Mouse (Mus musculus) limb, embryonic 15.5 days (tissue): ENCODE measurements around the gene Slc41a2. TPM values are rescaled to one million over a fixed set of nuclear protein-coding genes. Genes with fewer than 3 reads are reported as not detected.
"Not testable (repeated sequence)": the region's sequence is repeated elsewhere in the genome, so short reads cannot be mapped to it uniquely, and the experiment has no call there.

Experiments
- ATAC-seq: fragments of 200-750 bp; cut with Nextera tagmentation; 2 replicates; pipeline ENCODE4 v1.8.0; 2017; ENCODE audit warnings: low read depth, moderate TSS enrichment; ENCODE audit not compliant: insufficient number of reproducible peaks, low FRiP score, low TSS enrichment
- H3K27ac ChIP-seq: fragments of 300-500 bp; sonication (generic); 2 replicates; pipeline ENCODE4 v1.5.1; 2015; ENCODE audit warnings: moderate library complexity, mild to moderate bottlenecking, inconsistent platforms
- H3K27me3 ChIP-seq: fragments of 300-500 bp; sonication (generic); 2 replicates; pipeline ENCODE4 v1.6.1; 2015; ENCODE audit warnings: inconsistent platforms
- H3K36me3 ChIP-seq: fragments of 300-500 bp; sonication (generic); 2 replicates; pipeline ENCODE4 v1.6.1; 2015; ENCODE audit warnings: inconsistent platforms
- H3K4me1 ChIP-seq: fragments of 300-500 bp; sonication (generic); 2 replicates; pipeline ENCODE4 v1.6.1; 2015; ENCODE audit warnings: inconsistent platforms
- H3K4me2 ChIP-seq: fragments of 300-500 bp; sonication (generic); 2 replicates; pipeline ENCODE4 v1.6.1; 2015; ENCODE audit warnings: mild to moderate bottlenecking, inconsistent platforms
- H3K4me3 ChIP-seq: fragments of 300-500 bp; sonication (generic); 2 replicates; pipeline ENCODE4 v1.5.1; 2015; ENCODE audit warnings: mild to moderate bottlenecking, inconsistent platforms
- H3K9ac ChIP-seq: fragments of 300-500 bp; sonication (generic); 2 replicates; pipeline ENCODE4 v1.6.1; 2015; ENCODE audit warnings: inconsistent platforms
- H3K9me3 ChIP-seq: fragments of 300-500 bp; sonication (generic); 2 replicates; pipeline ENCODE4 v1.6.1; 2016; ENCODE audit warnings: inconsistent platforms
- WGBS: fragments of 180-500 bp; shearing (Covaris S2); methylation state at CpG from one replicate; pipeline ENCODE4 v1.1.7; 2015; 5-methylcytosine and 5-hydroxymethylcytosine counted together
- polyA plus RNA-seq: library from polyadenylated mRNA; unstranded; fragments of >200 nt; fragmentation: Nextera tagmentation; extraction: Ambion mirVana; gene quantifications from 2 replicates; pipeline ENCODE4 v1.2.1, GENCODE M21; 2015

Slc41a2 gene
- 1.7 and 2.2 TPM in 2 replicates for polyA plus RNA-seq

DNA sequence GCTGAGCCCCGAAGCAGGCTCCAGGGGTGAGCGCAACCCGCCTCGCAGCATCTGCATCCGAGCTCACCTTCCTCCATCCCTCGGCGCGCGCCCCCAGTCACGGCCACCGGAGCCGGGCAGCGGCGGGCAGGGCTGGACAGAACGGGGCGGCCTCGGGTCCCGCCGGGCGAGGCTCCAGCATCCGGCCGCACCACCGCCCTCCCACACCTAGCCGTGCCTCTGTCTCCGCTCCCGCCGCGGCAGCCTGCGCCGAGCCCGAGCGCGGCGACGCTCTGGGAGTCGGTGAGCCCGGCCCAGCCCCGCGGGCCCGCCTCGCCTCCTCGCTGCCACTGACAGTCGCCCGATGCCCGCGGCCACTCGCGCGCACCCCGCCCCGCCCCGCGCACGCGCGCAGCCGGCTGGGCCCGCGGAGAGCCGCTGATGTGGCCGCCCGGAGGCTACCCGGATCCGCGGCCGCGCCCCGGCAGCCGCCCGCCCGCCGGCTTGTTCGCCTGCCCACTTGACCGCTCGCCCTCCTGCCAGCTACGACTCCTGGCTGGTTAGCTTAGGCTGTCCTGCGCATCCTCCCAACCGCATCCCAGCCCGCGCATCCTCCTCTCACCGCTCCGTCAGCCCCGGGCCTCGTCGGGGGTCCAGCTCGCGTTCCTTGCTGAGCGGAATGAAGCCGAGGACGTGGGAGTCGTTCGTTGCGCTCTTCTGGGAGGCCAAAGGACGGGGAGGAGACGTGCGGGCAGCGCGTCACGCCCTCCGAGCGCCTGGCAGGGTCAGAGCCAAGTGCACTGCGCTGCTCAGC lies at the start of gene Slc41a2:
Gene Slc41a2 (minus strand): TSS at position 724 of the 793 bp plus-strand sequence.
- under 1% methylated on average over 99 of the region's 102 CpGs for WGBS
- peaks cover 50% of the 10 kb centered on the region for H3K27me3 ChIP-seq

DNA sequence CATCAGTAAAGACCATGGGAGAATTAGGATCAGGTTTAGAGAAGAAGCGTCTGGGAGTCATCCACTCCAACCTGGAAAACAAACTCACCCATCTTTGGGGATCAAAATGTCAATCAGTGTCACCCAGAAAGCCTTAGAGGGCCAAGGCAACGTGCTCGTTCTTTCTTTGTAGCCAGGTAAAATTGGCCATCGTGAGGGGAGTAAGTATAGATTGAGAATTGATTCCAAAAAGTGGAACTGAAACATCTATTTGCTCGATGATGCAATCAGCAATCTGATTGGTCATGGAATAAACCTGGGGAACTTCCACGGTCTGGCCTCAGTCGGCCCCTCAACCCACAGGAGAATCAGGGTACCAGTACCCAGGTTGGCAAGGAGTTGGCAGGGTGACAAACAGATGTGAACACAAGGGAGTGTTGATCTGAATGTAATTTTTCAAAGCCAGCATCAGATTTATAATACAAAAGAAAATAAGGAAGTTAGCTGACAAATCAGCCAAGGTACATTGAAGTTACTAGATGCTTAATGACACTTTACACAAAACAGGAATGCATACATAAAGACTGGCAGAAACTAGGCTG lies 47.7 kb upstream of the Slc41a2 start:
- 94% methylated on average over 7 of the region's 7 CpGs for WGBS
- no peak overlapping the region for H3K9ac ChIP-seq
- no peaks in the 10 kb centered on the region for H3K9me3 ChIP-seq
- no peak overlapping the region for H3K27ac ChIP-seq
- H3K27me3 ChIP-seq = no peaks in the 10 kb centered on the region
- ATAC-seq = no peak
- H3K4me1 ChIP-seq = 0 out of 2 replicates have a peak, but pooled peaks cover 4% of the 10 kb centered on the region
- no peak overlapping the region for H3K4me2 ChIP-seq
- no peaks in the 10 kb centered on the region for H3K36me3 ChIP-seq
- H3K4me3 ChIP-seq = no peak overlapping the region

More for the DNA sequence above, at the start of gene Slc41a2:
- peak; percentile 67 for ATAC-seq
- Histone ChIP-seq H3K4me2 (peak within 1 kb of the TSS; percentile 85), H3K4me3 (peak within 1 kb of the TSS; percentile 53), H3K36me3 (no peaks in the 10 kb centered on the region), H3K9ac (peak within 1 kb of the TSS; percentile 35), H3K9me3 (no peaks in the 10 kb centered on the region), H3K4me1 (peaks cover 11% of the 10 kb centered on the region), H3K27ac (no peak within 1 kb of the TSS; the same call in 1 of the 2 replicates)

DNA sequence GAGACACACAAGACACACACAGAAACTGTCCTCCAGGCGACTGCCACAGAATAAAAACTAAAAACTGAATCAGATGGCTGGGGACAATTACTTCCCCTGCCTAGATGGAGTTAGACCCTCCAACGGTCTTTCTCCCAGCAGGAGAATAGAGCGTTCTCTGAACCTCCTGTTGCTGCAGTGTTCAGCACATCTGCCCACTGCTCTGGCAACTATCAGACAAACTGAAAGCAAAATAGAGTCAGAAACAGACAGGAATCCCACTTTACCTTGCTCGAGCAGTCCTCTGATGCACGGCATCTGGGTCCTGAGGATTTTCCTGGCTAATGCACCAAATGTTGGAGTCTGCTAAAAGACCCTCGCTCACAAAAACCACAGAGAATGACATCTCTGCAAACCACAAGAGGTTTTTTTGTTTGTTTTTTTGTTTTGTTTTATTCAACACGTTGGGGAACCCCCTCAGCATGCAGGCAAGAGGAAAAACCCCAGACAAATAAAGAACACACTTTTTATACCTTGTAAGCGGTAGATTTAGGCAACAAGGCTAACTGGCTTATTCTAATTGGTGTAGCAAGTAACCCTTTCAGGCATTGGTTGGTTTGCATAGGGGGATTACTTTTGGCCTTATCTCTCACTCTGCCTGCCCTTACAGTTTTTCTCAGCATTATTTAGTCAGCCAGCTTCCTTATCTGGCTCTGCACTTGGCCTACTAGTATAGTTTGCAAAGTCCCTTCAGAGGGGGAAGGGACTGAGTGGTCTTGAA lies 47.0 kb upstream of the Slc41a2 start:
- Histone ChIP-seq H3K4me3 (no peak overlapping the region), H3K9me3 (no peaks in the 10 kb centered on the region), H3K4me1 (0 out of 2 replicates have a peak, but pooled peaks cover 4% of the 10 kb centered on the region), H3K9ac (no peak overlapping the region), H3K27me3 (no peaks in the 10 kb centered on the region), H3K4me2 (no peak overlapping the region), H3K36me3 (no peaks in the 10 kb centered on the region), H3K27ac (no peak overlapping the region)
- no peak for ATAC-seq
- 89% methylated on average over 8 of the region's 8 CpGs for WGBS

DNA sequence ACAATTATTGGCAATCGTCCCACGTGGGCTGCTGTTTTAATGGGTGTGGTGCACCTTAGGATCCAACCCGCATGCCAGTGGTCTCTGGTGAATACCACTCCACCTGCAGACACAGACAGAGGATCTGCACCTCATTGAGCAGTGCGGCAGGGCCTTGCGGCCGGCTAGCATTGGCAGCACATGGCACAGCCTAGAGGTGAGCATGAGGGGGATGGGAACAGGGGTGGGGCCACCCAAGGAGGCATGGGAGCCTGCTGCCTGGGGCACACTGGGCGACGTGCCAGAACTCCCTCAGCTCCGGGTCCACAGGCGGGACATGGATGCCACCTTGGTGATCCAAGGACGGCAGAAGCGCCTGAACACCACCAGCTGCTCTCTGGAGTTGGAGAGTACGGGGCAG lies 46.2 kb upstream of the Slc41a2 start:
- no peak overlapping the region for H3K9ac ChIP-seq
- no peaks in the 10 kb centered on the region for H3K27me3 ChIP-seq
- WGBS = 80% methylated on average over 13 of the region's 13 CpGs
- H3K4me1 ChIP-seq = 0 out of 2 replicates have a peak, but pooled peaks cover 4% of the 10 kb centered on the region
- H3K4me2 ChIP-seq = no peak overlapping the region
- H3K9me3 ChIP-seq = no peaks in the 10 kb centered on the region
- no peak overlapping the region for H3K4me3 ChIP-seq
- H3K27ac ChIP-seq = no peak overlapping the region
- ATAC-seq = no peak
- H3K36me3 ChIP-seq = no peaks in the 10 kb centered on the region

DNA sequence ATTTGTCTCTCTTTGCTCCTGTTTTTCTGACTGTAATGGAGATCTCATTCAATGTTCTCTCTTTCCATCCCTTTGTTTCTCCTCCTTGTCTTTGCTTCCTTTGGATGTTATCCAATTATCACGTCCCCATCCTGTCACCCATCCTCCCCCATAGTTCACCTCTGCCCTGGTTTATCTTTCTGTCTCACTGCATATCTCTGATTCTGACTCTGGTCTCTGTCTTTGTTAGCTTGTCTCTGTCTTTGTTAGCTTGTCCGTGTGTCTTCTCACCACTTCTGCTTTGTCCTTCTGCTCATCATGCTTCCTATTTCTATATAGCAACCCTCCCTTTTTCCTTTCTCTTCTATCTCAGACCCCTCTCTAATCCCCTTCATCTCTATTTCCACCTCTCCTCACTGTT lies 45.3 kb upstream of the Slc41a2 start:
- WGBS = 85% methylated on average over 2 of the region's 2 CpGs
- H3K36me3 ChIP-seq = no peaks in the 10 kb centered on the region
- no peak overlapping the region for H3K27ac ChIP-seq
- H3K9ac ChIP-seq = no peak overlapping the region
- no peak for ATAC-seq
- H3K4me1 ChIP-seq = 0 out of 2 replicates have a peak, but pooled peaks cover 4% of the 10 kb centered on the region
- H3K27me3 ChIP-seq = no peaks in the 10 kb centered on the region
- H3K4me3 ChIP-seq = no peak overlapping the region
- no peaks in the 10 kb centered on the region for H3K9me3 ChIP-seq
- no peak overlapping the region for H3K4me2 ChIP-seq

DNA sequence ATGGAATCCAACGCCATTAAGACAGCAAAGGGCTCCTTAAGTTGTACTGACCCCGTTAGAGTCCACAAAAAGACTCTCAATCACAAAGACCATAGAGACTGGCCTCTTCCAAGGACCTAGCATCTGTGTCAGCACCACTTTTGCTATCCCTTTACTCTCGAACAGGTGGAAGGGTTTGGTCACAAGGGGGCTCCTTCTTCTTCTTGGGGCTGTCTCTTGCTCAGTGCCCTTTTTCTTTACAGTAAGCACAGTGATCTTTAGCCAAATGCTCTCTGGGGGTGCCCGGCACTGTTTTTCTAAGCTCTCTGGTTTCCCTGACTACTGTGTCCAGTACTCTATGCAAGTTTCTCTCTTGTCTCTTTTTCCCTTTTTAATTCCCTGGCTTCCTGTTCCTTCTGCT lies 44.8 kb upstream of the Slc41a2 start:
- ATAC-seq = no peak
- Histone ChIP-seq H3K9me3 (no peaks in the 10 kb centered on the region), H3K4me3 (no peak overlapping the region), H3K36me3 (no peaks in the 10 kb centered on the region), H3K27me3 (no peaks in the 10 kb centered on the region), H3K9ac (no peak overlapping the region), H3K4me1 (0 out of 2 replicates have a peak, but pooled peaks cover 4% of the 10 kb centered on the region), H3K27ac (no peak overlapping the region), H3K4me2 (no peak overlapping the region)
- WGBS = 82% methylated on average over 4 of the region's 4 CpGs

DNA sequence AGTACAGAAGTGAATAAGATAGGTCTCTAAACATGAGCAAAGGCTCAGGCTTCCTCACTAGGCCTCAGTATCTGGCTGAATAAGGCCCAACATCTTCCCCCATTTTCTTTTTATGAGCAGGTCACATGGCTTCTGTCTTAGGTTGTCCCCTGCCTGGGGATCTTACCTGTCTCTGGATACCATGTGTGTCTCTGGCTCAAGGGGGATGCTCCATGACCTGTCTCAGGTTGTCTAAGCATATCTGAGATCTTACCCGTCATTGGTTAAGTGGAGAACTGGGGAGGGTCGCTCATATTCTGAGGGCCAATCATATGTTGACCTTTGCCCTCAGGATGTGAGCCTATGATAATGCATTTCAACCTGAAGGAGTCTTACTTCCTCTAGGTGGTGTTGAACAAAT lies 42.8 kb upstream of the Slc41a2 start:
- ATAC-seq = no peak
- H3K9ac ChIP-seq = no peak overlapping the region
- no peaks in the 10 kb centered on the region for H3K27me3 ChIP-seq
- H3K27ac ChIP-seq = no peak overlapping the region
- no peaks in the 10 kb centered on the region for H3K36me3 ChIP-seq
- H3K4me2 ChIP-seq = no peak overlapping the region
- 91% methylated on average over 2 of the region's 2 CpGs for WGBS
- no peaks in the 10 kb centered on the region for H3K9me3 ChIP-seq
- 0 out of 2 replicates have a peak, but pooled peaks cover 4% of the 10 kb centered on the region for H3K4me1 ChIP-seq
- H3K4me3 ChIP-seq = no peak overlapping the region

DNA sequence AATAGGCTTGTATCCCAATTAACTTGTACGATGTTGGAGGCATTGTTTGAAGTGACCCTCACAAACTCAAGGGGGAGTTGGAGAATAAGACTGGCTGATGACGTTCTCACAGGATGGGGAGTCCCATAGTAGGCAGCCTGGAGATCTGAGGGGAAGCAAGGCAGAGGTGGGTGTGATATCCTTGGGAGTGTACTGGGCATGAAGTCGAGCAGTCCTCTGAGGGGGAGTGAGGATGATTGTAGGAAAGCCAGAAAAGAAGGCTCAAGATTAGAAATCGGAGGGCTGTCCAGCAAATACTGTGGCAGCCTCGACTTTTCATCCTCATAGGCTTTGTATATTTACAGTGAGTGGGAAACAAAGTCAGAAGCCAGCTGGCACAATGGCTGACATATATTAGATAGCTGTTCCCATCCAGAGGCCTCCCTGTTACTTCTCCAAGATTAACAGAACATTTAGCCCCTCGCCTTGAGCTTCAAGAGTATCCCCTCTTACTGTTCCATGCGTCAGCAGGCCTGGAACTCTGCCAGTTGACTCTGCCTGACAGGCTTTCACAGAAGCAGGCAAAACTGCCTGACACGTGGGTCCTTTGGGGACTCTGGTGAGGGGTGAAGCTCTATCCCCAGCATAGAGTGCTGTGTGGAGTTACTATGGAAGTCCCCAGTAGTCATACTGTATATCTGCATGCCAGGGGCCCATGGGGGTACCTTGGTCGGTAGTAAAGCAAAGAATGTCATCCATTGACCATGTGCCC lies 40.6 kb upstream of the Slc41a2 start:
- ATAC-seq = no peak
- Histone ChIP-seq H3K27ac (no peak overlapping the region), H3K4me2 (no peak overlapping the region), H3K27me3 (no peaks in the 10 kb centered on the region), H3K4me3 (no peak overlapping the region), H3K36me3 (peaks cover 13% of the 10 kb centered on the region; the same call in 1 of the 2 replicates), H3K4me1 (no peaks in the 10 kb centered on the region), H3K9me3 (no peaks in the 10 kb centered on the region), H3K9ac (no peak overlapping the region)
- 72% methylated on average over 9 of the region's 9 CpGs for WGBS

DNA sequence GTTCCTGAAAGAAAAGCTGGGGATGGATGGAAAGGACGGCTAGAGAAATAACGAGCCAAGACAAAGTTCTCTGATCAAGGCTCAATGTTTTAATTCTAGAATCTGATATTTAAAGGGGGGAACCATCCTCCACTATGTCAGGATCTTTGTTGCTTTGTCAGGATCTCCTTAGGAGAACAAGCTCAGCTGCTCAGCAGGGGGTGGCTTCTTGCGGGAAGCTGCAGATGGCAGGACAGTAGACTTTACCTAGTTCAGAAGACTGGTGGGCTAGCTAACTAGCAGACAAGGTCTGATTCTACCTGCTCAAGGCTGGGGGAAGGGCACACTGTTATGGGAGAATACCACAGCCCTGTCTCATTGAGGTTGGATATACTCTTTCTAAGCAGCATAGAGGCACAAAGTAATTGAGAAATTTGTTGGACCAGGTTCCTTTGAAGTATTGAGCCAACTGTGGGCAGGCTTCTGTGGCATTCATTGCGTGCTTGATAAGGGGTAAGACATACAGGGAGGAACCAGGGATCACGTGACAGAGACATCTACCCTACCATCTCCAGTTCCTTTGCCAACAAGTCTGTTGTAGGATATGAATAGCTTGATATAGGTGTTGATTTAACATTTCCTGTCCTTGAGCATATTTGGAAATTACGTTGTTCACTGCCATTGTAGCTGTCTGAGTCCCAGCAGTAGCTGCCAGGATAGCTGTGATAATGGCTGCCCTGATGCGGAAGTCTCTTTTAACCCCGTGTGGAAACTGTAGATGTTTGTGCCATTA lies 39.4 kb upstream of the Slc41a2 start:
- 88% methylated on average over 8 of the region's 8 CpGs for WGBS
- Histone ChIP-seq H3K4me3 (no peak overlapping the region), H3K9ac (no peak overlapping the region), H3K36me3 (peaks cover 14% of the 10 kb centered on the region; the same call in 1 of the 2 replicates), H3K9me3 (no peaks in the 10 kb centered on the region), H3K4me1 (no peaks in the 10 kb centered on the region), H3K27me3 (no peaks in the 10 kb centered on the region), H3K27ac (no peak overlapping the region), H3K4me2 (no peak overlapping the region)
- ATAC-seq = no peak

DNA sequence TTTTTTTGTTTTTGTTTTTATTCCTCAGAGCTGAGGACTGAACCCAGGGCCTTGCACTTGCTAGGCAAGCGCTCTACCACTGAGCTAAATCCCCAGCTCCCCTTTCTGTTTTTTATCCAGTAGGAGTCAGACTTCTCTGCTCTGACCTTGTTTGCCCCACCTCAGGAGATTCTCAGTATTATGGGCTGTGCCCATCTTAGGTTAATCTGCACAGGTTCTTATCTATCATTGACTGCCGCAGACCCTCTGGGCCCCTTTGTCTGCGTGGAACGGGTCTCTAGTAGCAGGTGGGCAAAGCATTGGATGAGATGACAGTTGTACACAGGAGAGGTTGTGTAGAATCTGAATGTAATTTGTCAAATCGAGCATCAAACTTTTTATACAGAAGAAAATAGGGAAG lies 37.8 kb upstream of the Slc41a2 start:
- ATAC-seq, H3K27me3 ChIP-seq, H3K9me3 ChIP-seq, H3K9ac ChIP-seq, H3K27ac ChIP-seq, H3K4me1 ChIP-seq, H3K4me2 ChIP-seq, H3K4me3 ChIP-seq: not testable (repeated sequence)
- H3K36me3 ChIP-seq = peaks cover 31% of the 10 kb centered on the region
- 89% methylated on average over 5 of the region's 5 CpGs for WGBS
